Mouse (Mus musculus) spleen, adult 12 weeks (tissue): ENCODE measurements around the gene Capza2.

Experiments
- DNase-seq: peaks from one replicate; pipeline ENCODE4 v3.0.0; 2022; ENCODE audit warnings: low spot score

Gene Capza2

GRCm38 (mm10) chr6:17705973-17706372, 69.9 kb downstream of the Capza2 start:
- DNase-seq = no peak
